Mouse (Mus musculus): ENCODE measurements around the gene Sema4g. TPM values are rescaled to one million over a fixed set of nuclear protein-coding genes. Genes with fewer than 3 reads are reported as not detected.

The Sema4g gene
- total and polyA plus RNA-seq, 3 experiments = 0.13 to 0.30 (median 0.22) TPM

DNA sequence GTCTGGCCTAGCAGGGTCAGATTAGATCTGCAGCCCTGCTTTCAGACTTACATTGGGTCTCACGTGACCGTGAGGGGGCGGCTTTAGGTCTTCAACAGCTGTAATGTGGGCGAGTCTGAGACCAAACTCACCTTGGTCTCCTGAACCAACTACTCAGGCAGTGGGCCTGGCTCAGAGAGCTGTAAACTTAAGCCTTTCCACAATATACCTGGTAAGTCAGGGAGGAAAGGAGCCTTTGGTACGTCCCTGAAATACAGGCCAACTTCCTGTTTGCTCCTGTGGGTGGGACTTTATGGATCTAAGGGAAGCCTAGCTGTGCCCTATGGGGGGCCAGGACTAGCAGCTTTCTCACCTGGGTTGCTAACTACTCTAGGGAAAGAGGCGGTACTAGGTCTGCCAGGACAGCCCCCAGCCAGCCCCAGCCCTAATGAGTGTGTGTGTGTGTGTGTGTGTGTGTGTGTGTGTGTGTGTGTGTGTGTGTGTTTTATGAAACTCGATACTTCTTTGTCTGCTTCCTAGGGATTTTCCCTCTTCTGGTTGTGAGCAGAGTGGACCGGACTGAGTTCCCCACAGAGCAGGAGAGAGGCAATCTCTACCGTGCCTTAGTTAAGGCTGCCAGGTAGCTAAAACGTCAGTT is 25.6 kb downstream of the Sema4g start, which contains the start of gene Lzts2:
Gene Lzts2 (plus strand): TSS at position 80 of the 637 bp plus-strand sequence.
- Histone ChIP-seq H3K4me3 (ENCODE audit: low read depth, low read length) (peak within 1 kb of the TSS; percentile 76), H3K4me1 (ENCODE audit: insufficient read depth, low read depth, low read length) (peaks cover 63% of the 10 kb centered on the region), H3K9me3 (replicated peaks) (no peaks in the 10 kb centered on the region), H3K36me3 (replicated peaks) (peaks cover 38% of the 10 kb centered on the region), H3K27me3 (ENCODE audit: insufficient read depth, low read length) (no peaks in the 10 kb centered on the region)
- no peak for ATAC-seq (ENCODE audit: extremely low read depth, insufficient number of reproducible peaks, low FRiP score, poor library complexity, severe bottlenecking)
- TF ChIP-seq GATA1 (IDR thresholded peaks at IDR 0.05; ENCODE audit: borderline replicate concordance, low read length) = no peak
- TF ChIP-seq POLR2AphosphoS5 (IDR thresholded peaks at IDR 0.05; ENCODE audit: insufficient replicate concordance, low read depth, low read length) = no peak
- no peak for TF ChIP-seq TAL1 (conservative IDR thresholded peaks at IDR 0.05; ENCODE audit: low read depth, low read length)
- TF ChIP-seq CTCF (IDR thresholded peaks at IDR 0.05; ENCODE audit: low read depth, low read length) = no peak
- no peak for TF ChIP-seq GATA2 (IDR thresholded peaks at IDR 0.05; ENCODE audit: borderline replicate concordance, low read depth, low read length)
- peak; percentile 43 for DNase-seq (ENCODE audit: low spot score)

DNA sequence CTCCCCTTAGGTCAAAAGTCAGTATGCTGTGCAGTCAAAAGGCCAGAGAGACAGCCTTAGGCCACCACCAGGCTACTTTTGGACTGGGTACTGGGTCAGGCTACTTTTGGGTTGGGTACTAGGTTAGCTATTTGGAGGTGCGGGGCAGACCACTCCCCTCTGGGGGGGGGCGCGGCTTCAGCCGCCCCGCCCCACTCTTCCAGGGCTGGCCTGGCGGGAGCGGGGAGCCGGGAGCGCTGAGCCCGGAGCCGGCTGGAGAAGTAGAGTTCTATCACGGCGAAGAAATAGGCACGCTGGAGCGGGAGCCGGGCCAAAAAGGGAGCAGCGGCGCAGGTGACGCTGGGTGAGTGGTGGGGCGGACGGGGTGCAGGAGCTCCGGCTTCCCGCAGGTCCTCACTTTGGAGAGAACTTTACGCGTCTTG is 26.1 kb downstream of the Sema4g start:
- ATAC-seq (ENCODE audit: extremely low read depth, insufficient number of reproducible peaks, low FRiP score, poor library complexity, severe bottlenecking) (no peak), DNase-seq (ENCODE audit: low spot score) (no peak)
- H3K9me3 ChIP-seq (replicated peaks) = no peaks in the 10 kb centered on the region
- TF ChIP-seq GATA1 (IDR thresholded peaks at IDR 0.05; ENCODE audit: borderline replicate concordance, low read length) (no peak), CTCF (IDR thresholded peaks at IDR 0.05; ENCODE audit: low read depth, low read length) (no peak), TAL1 (conservative IDR thresholded peaks at IDR 0.05; ENCODE audit: low read depth, low read length) (no peak)
- no peaks in the 10 kb centered on the region for H3K27me3 ChIP-seq (ENCODE audit: insufficient read depth, low read length)
- H3K4me1 ChIP-seq (ENCODE audit: insufficient read depth, low read depth, low read length) = peaks cover 64% of the 10 kb centered on the region
- peak overlapping the region; percentile 76 for H3K4me3 ChIP-seq (ENCODE audit: low read depth, low read length)
- peaks cover 35% of the 10 kb centered on the region for H3K36me3 ChIP-seq (replicated peaks)

GRCm38 (mm10) chr19:45015518-45016281 is 26.8 kb downstream of the Sema4g start:
- TF ChIP-seq CTCF (IDR thresholded peaks at IDR 0.05; ENCODE audit: low read depth, low read length) (no peak), GATA2 (IDR thresholded peaks at IDR 0.05; ENCODE audit: borderline replicate concordance, low read depth, low read length) (no peak), POLR2AphosphoS5 (IDR thresholded peaks at IDR 0.05; ENCODE audit: insufficient replicate concordance, low read depth, low read length) (no peak), GATA1 (IDR thresholded peaks at IDR 0.05; ENCODE audit: borderline replicate concordance, low read length) (no peak), TAL1 (conservative IDR thresholded peaks at IDR 0.05; ENCODE audit: low read depth, low read length) (no peak)
- DNase-seq (ENCODE audit: low spot score) (peak; percentile 61), ATAC-seq (ENCODE audit: extremely low read depth, insufficient number of reproducible peaks, low FRiP score, poor library complexity, severe bottlenecking) (0 out of 2 replicates have a peak, but pooled peaks have one; percentile 5)
- Histone ChIP-seq H3K4me1 (ENCODE audit: insufficient read depth, low read depth, low read length) (peaks cover 68% of the 10 kb centered on the region), H3K9me3 (replicated peaks) (no peaks in the 10 kb centered on the region), H3K27me3 (ENCODE audit: insufficient read depth, low read length) (no peaks in the 10 kb centered on the region), H3K36me3 (replicated peaks) (peaks cover 35% of the 10 kb centered on the region), H3K4me3 (ENCODE audit: low read depth, low read length) (peak overlapping the region; percentile 76)

GRCm38 (mm10) chr19:45016341-45017215 is 27.7 kb downstream of the Sema4g start:
- H3K9me3 ChIP-seq (replicated peaks) = no peaks in the 10 kb centered on the region
- peaks cover 76% of the 10 kb centered on the region for H3K4me1 ChIP-seq (ENCODE audit: insufficient read depth, low read depth, low read length)
- peak overlapping the region; percentile 76 for H3K4me3 ChIP-seq (ENCODE audit: low read depth, low read length)
- TF ChIP-seq POLR2AphosphoS5 (IDR thresholded peaks at IDR 0.05; ENCODE audit: insufficient replicate concordance, low read depth, low read length) (no peak), TAL1 (conservative IDR thresholded peaks at IDR 0.05; ENCODE audit: low read depth, low read length) (no peak), GATA1 (IDR thresholded peaks at IDR 0.05; ENCODE audit: borderline replicate concordance, low read length) (no peak), GATA2 (IDR thresholded peaks at IDR 0.05; ENCODE audit: borderline replicate concordance, low read depth, low read length) (no peak), CTCF (IDR thresholded peaks at IDR 0.05; ENCODE audit: low read depth, low read length) (no peak)
- peak; percentile 72 for DNase-seq (ENCODE audit: low spot score)
- ATAC-seq (ENCODE audit: extremely low read depth, insufficient number of reproducible peaks, low FRiP score, poor library complexity, severe bottlenecking) = no peak
- peaks cover 35% of the 10 kb centered on the region for H3K36me3 ChIP-seq (replicated peaks)
- H3K27me3 ChIP-seq (ENCODE audit: insufficient read depth, low read length) = no peaks in the 10 kb centered on the region

GRCm38 (mm10) chr19:45017216-45017771 is 28.4 kb downstream of the Sema4g start:
- Histone ChIP-seq H3K4me3 (ENCODE audit: low read depth, low read length) (peak overlapping the region; percentile 76), H3K9me3 (replicated peaks) (no peaks in the 10 kb centered on the region), H3K36me3 (replicated peaks) (peaks cover 34% of the 10 kb centered on the region), H3K4me1 (ENCODE audit: insufficient read depth, low read depth, low read length) (peaks cover 78% of the 10 kb centered on the region), H3K27me3 (ENCODE audit: insufficient read depth, low read length) (no peaks in the 10 kb centered on the region)
- DNase-seq (ENCODE audit: low spot score) = peak; percentile 75
- no peak for ATAC-seq (ENCODE audit: extremely low read depth, insufficient number of reproducible peaks, low FRiP score, poor library complexity, severe bottlenecking)
- TF ChIP-seq GATA1 (IDR thresholded peaks at IDR 0.05; ENCODE audit: borderline replicate concordance, low read length) (no peak), POLR2AphosphoS5 (IDR thresholded peaks at IDR 0.05; ENCODE audit: insufficient replicate concordance, low read depth, low read length) (no peak), TAL1 (conservative IDR thresholded peaks at IDR 0.05; ENCODE audit: low read depth, low read length) (no peak), CTCF (IDR thresholded peaks at IDR 0.05; ENCODE audit: low read depth, low read length) (no peak), GATA2 (IDR thresholded peaks at IDR 0.05; ENCODE audit: borderline replicate concordance, low read depth, low read length) (no peak)

Data from G1E (cell line).